Mouse (Mus musculus) small intestine, adult 2 months (tissue): ENCODE measurements at regions not wholly inside any gene's neighbourhood (a gene's known extent, or its start where the extent isn't known, plus 50 kb on each side); places are given as distances from the start of the nearest gene placed in this dataset.

Experiments
- H3K27ac ChIP-seq: fragments of 200-500 bp; 2 replicates; pipeline ENCODE4 v1.5.1; 2012; ENCODE audit warnings: low read depth, low read length, control low read depth, inconsistent platforms; ENCODE audit not compliant: insufficient read depth
- H3K27me3 ChIP-seq: fragments of 200-500 bp; 2 replicates; pipeline ENCODE4 v1.6.1; 2012; ENCODE audit warnings: mild to moderate bottlenecking, moderate library complexity, low read length, inconsistent platforms; ENCODE audit not compliant: control insufficient read depth, insufficient read depth
- H3K36me3 ChIP-seq: fragments of 200-500 bp; 2 replicates; pipeline ENCODE4 v1.6.1; 2012; ENCODE audit warnings: mild to moderate bottlenecking, low read length, control low read depth, inconsistent platforms; ENCODE audit not compliant: control insufficient read depth, insufficient read depth
- H3K4me1 ChIP-seq: fragments of 200-500 bp; 2 replicates; pipeline ENCODE4 v1.6.1; 2012; ENCODE audit warnings: low read length, inconsistent platforms, mixed read lengths; ENCODE audit not compliant: control insufficient read depth, insufficient read depth, insufficient read length
- H3K4me3 ChIP-seq: fragments of 200-500 bp; 2 replicates; pipeline ENCODE4 v1.5.1; 2012; ENCODE audit warnings: low read depth, mild to moderate bottlenecking, control low read depth, inconsistent platforms, low read length, moderate library complexity
- CTCF ChIP-seq: fragments of 200-500 bp; IDR thresholded peaks from 2 replicates; pipeline ENCODE4 v1.5.1; 2012; ENCODE audit warnings: low read depth, mild to moderate bottlenecking, control low read depth, inconsistent platforms, low read length, moderate library complexity, mixed read lengths; ENCODE audit not compliant: insufficient replicate concordance, insufficient read length; ENCODE audit errors: extremely low read depth
- POLR2A ChIP-seq: fragments of 200-500 bp; IDR thresholded peaks from 2 replicates; pipeline ENCODE4 v1.6.1; 2012; ENCODE audit warnings: low read depth, mild to moderate bottlenecking, control low read depth, inconsistent platforms, low read length, moderate library complexity
- WGBS: fragments of 180-500 bp; shearing (Covaris S2); methylation state at CpG from one replicate; pipeline ENCODE4 v1.1.7; 2018; 5-methylcytosine and 5-hydroxymethylcytosine counted together

DNA sequence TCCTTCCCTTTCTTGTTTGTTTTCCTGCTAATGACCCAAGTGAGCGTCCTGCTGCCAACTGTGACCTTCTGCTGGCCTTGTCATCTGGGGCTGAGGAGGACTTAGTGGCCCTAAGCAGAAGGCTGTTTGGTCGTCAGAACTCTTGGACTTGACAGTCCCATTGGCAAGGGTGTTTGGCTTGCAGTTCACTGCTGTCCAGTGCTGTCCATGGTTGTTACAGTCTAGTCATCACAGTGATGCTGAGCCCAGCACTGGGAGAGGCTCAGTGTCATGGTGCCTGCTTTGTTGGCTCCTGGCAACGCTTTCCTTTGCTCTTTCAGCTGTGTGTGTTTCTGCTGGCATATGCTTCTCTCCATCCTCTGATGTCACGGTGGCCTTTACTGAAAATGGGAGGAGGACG is 161.0 kb downstream of the Gm11077 start:
- H3K27me3 ChIP-seq: peaks cover 2% of the 10 kb centered on the region; the same call in 1 of the 2 replicates
- no peak overlapping the region for H3K27ac ChIP-seq
- no peak overlapping the region for H3K4me3 ChIP-seq
- 0 out of 2 replicates have a peak, but pooled peaks cover 2% of the 10 kb centered on the region for H3K4me1 ChIP-seq
- TF ChIP-seq POLR2A (no peak), CTCF (no peak)
- no peaks in the 10 kb centered on the region for H3K36me3 ChIP-seq
- WGBS: 73% methylated on average over 5 of the region's 5 CpGs

DNA sequence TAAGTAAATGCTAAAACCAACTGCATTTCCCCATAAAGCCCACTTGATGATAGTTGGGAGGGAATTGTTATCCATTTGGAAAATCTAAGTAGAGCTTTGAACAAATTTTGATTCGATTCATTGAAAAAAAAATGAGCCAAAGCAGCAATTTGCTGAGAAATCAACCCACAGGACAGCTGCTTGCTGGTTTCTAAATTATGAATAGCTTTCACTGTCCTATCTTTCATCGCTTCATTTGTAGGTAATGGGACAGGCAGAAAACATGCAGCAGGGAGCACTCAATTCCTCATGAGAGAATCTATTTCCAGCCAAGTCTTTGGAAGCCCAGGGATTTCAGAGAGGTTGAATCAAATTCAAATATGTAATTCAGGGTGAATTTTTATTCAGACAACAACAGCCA is 161.5 kb downstream of the Gm11077 start:
- H3K36me3 ChIP-seq: no peaks in the 10 kb centered on the region
- H3K27ac ChIP-seq: no peak overlapping the region
- WGBS: 84% methylated on average over 2 of the region's 2 CpGs
- H3K4me3 ChIP-seq: no peak overlapping the region
- no peak for TF ChIP-seq CTCF
- no peak for TF ChIP-seq POLR2A
- H3K27me3 ChIP-seq: peaks cover 2% of the 10 kb centered on the region; the same call in 1 of the 2 replicates
- 0 out of 2 replicates have a peak, but pooled peaks cover 2% of the 10 kb centered on the region for H3K4me1 ChIP-seq

DNA sequence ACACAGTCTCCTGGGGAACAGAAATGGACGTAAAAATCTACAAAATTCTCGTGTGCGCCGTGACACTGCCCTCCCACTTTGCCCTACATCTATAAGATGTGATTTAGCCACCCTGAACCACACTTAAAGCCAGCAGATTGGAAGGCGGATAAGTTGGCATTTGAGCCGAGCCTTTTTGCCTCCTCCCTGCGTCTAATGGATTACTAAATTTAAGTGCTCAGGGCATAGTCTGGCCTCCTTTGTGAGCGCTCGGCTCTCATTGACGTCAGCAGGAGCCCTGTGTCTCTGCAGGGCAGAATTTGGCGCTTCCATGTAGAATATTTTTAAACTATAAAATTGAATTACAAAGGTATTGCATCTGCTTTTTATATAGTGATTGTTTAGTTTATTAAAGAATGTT is 165.4 kb downstream of the Gm11077 start:
- 68% methylated on average over 11 of the region's 11 CpGs for WGBS
- Histone ChIP-seq H3K36me3 (no peaks in the 10 kb centered on the region), H3K4me1 (no peaks in the 10 kb centered on the region), H3K27me3 (peaks cover 2% of the 10 kb centered on the region; the same call in 1 of the 2 replicates), H3K27ac (0 out of 2 replicates have a peak overlapping the region, but pooled peaks have one; percentile 15), H3K4me3 (no peak overlapping the region)
- TF ChIP-seq POLR2A (no peak), CTCF (no peak)

GRCm38 (mm10) chr6:140895441-140895840 is 166.4 kb downstream of the Gm11077 start:
- Histone ChIP-seq H3K4me1 (no peaks in the 10 kb centered on the region), H3K27ac (no peak overlapping the region), H3K27me3 (peaks cover 2% of the 10 kb centered on the region; the same call in 1 of the 2 replicates), H3K4me3 (no peak overlapping the region), H3K36me3 (no peaks in the 10 kb centered on the region)
- TF ChIP-seq POLR2A: no peak
- WGBS: 53% methylated on average over 2 of the region's 2 CpGs

GRCm38 (mm10) chr6:140897111-140897510 is 168.0 kb downstream of the Gm11077 start:
- peaks cover 2% of the 10 kb centered on the region; the same call in 1 of the 2 replicates for H3K27me3 ChIP-seq
- H3K4me1 ChIP-seq: no peaks in the 10 kb centered on the region
- H3K4me3 ChIP-seq: no peak overlapping the region
- no peak overlapping the region for H3K27ac ChIP-seq
- no peaks in the 10 kb centered on the region for H3K36me3 ChIP-seq
- no peak for TF ChIP-seq CTCF
- WGBS: 38% methylated on average over 8 of the region's 8 CpGs

DNA sequence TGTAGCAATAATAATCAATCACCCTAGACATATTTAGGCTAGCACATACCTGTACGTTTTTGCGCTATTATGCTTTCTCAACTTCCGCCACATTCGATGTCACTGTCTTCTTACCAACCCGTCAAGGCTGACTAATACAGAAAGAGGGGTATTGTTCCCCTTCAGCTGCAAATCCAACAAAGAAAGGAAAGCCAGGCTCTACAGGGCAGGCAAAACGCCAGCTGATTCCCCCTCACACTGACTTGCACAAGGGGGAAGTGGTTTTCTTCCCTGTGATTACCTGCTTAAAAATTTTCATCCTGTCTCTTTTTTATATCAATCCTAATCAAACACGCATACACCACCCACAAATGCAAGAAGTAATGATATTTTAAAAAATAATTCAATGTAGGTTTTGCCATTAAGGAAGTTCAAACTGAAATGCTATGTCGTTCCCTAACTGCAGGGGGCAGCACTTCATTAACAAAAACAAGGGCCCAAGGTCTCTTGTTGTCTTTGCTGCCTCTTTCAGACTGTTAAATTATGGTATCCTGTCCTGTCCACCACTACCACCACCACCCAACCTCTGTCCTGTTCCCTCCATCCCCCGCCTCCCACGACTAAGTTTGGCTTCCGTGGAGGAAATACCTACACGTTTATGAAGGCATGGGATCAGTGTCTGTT is 195.4 kb downstream of the Gm11077 start:
- H3K27me3 ChIP-seq: no peaks in the 10 kb centered on the region
- H3K4me3 ChIP-seq: no peak overlapping the region
- TF ChIP-seq POLR2A (no peak), CTCF (peak; percentile 39; the same call in 1 of the 2 replicates)
- no peak overlapping the region for H3K27ac ChIP-seq
- 61% methylated on average over 12 of the region's 12 CpGs for WGBS
- H3K36me3 ChIP-seq: no peaks in the 10 kb centered on the region
- H3K4me1 ChIP-seq: no peaks in the 10 kb centered on the region

DNA sequence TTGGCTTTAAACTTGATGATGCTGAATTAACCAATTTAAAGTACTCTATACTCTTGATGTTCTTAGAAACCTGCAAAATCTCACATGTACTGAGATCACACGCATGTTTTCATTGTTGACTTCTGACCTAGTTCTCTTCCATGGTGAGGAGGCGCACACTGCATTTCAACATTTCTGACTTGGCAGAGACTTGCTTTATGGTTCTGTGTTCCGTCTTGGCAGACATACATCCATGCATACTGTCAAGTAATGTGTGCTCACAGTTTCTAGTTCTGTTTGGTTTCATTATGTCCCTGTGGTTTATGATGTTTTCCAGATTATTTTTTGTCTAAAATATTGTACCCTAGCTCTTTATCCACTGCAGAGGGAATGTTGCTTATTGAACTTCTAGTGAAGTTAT is 198.5 kb downstream of the Gm11077 start:
- Histone ChIP-seq H3K27me3 (no peaks in the 10 kb centered on the region), H3K4me1 (no peaks in the 10 kb centered on the region), H3K4me3 (no peak overlapping the region), H3K27ac (no peak overlapping the region), H3K36me3 (no peaks in the 10 kb centered on the region)
- WGBS: 82% methylated on average over 3 of the region's 3 CpGs
- TF ChIP-seq CTCF: no peak
- no peak for TF ChIP-seq POLR2A
